Mouse (Mus musculus) embryonic fibroblast, embryonic 13.5 days (primary cell): Measurements from ENCODE around the gene Cecr2.

Experiments
- CTCF ChIP-seq: IDR thresholded peaks from 2 replicates; pipeline ENCODE4 v1.5.1; 2011; ENCODE audit warnings: mild to moderate bottlenecking, control low read depth, low read length, moderate library complexity, borderline replicate concordance; ENCODE audit not compliant: insufficient read depth
- POLR2A ChIP-seq: IDR thresholded peaks from 2 replicates; pipeline ENCODE4 v1.6.1; 2011; ENCODE audit warnings: low read depth, mild to moderate bottlenecking, control low read depth, low read length, moderate library complexity

DNA sequence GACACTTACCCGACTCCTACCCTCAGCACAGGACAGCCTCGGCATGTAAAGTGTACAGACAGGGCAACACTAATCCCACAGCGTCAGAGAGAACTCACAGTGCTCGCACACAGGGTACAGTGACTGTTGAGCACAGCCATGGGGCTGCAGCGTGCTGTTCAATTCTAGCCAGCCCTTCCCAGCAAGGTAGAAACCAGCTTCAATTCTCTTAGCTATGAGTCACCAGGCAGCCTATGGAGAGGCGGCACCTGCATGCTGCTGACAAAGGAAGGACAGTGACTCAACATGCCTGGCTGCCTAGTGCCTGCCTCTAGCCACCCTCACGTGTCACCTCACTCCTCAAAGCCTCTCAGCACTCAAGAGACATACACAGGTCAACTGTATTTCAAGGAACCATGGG is 131.8 kb downstream of the Cecr2 start:
- TF ChIP-seq POLR2A: no peak
- TF ChIP-seq CTCF: no peak
